Mouse (Mus musculus): ENCODE results near the gene Map4k4.

The Map4k4 gene

DNA sequence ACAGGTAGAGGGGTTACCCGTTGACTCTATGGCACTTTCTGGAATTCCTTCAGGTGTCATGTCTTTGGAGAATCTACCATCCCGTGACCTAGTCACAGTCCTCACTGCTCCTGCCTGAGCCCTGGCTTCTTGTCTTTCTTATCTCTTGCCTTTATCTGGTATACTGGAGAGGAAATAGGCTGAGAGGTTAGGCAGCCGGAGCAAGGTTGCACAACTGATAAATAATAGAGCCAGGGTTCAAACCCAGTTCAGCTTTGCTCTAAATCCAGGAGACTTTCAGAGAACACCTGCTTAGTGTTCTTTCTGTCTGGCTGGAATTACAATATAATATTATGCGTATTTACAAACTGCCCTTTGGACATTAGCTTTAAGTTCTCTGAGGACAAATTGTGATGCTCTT lies 2.0 kb upstream of the Map4k4 start:
- DNase-seq (ENCODE audit: low spot score) = no peak

- DNase-seq (ENCODE audit: low spot score) = no peak
Observed at GRCm38 (mm10) chr1:39901063-39901811, 524 bp downstream of the Map4k4 start.

DNA sequence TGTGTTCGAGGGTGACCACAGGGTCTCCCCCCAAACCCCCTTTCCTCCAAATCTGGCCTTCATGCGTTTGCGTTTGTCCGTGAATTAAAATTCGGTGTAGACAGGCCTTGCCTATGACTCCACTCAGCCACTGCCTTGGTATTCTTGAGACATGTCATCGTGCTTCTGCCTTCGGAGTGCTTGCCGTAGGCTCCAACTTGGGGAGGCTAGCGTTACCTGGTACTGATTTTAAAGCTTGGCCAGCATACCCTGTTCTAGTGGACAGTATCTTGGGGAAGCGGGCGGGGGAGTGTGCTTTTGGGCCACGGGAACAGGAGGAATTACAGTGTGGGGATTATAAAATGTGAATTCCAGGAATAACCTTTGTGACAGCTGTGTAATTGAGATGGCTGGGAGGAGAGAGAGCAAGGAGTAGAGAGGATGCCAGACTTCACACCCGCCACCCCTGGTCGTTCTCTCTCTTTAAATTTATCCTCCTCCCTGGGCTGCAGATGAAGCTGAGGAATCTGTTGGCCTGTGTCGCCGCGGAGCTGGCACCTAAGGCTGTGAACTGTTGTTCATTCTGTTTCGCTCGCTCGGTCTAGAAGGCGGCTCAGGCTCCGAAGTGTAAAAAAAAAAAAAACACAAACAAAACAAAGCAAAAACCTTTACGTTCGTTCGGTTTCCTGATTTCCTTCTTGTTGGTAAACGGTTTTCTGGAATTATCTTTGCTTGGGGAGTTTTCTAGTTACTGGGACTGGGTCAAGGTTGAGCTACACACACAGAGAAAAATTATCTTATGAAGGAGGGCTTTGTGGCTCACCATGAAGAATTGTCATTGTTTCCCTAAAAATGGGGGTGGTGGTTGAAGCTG lies 1.4 kb downstream of the Map4k4 start:
- no peak for DNase-seq (ENCODE audit: low spot score)

GRCm38 (mm10) chr1:39902704-39903151 lies 2.0 kb downstream of the Map4k4 start:
- DNase-seq (ENCODE audit: low spot score) = no peak

- no peak for DNase-seq (ENCODE audit: low spot score)
Observed at GRCm38 (mm10) chr1:39904720-39905119, 4.0 kb downstream of the Map4k4 start.

DNA sequence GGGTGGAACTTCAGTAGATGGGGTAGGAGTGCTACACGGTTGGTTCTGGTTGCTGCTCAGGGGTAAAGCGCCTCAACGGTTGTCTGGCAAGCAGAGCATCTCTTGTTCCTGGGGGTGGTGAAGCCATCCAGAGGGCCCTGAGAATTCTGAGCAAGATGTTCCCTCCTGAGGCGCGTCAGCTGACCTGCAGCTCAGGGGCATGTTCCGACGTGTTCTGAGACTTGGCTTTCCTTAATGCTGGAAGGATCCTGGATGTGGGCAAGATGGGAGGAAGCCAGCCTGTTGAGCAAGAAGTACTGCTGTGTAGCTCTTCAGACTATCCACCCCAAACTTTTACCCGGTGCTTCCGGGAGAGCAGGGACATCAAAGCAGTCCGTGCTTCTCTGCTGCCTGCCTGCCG lies 6.2 kb downstream of the Map4k4 start:
- DNase-seq (ENCODE audit: low spot score) = no peak

DNA sequence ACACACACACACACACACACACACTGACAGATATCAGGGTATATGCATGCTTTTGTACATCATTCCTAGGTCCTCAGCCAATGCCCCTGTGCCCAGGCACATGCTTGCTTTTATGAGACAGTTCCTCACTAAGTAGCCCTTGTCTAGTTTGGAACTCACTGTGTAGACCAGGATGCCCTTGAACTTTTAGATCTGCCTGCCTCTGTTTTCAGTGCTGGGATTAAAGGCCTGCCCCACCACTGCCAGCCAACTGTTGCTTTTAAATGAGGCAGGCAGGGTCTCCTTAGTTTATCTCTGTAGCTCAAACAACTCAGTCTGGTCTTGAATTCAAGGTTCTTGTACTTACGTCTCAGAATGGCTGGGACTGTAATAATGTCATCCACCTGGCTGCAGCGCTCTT lies 8.3 kb downstream of the Map4k4 start:
- DNase-seq (ENCODE audit: low spot score) = no peak

- no peak for DNase-seq (ENCODE audit: low spot score)
Observed at GRCm38 (mm10) chr1:39911446-39911845, 10.7 kb downstream of the Map4k4 start.

DNA sequence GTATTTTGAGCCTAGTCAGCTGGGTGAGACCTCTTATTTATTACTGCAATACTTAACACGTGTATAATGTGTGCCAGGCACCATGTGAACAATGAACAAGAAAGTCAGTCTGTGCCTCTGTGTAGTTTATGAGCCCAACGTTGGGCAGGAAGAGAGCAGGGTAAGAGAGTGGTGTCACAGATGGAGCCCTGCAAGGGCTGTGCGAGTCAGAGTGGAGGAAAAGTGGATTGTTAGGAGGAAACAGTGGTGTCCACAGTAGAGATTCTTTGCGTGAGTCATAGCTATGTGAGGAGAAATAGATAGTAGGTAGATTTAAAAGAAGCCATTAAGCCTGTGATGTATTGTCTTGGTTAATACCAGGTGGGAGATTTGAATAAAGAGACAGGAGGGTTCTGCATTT lies 12.5 kb downstream of the Map4k4 start:
- DNase-seq (ENCODE audit: low spot score) = no peak

GRCm38 (mm10) chr1:39916144-39916543 lies 15.4 kb downstream of the Map4k4 start:
- no peak for DNase-seq (ENCODE audit: low spot score)

- DNase-seq (ENCODE audit: low spot score) = no peak
Observed at GRCm38 (mm10) chr1:39917855-39918516, 17.3 kb downstream of the Map4k4 start.

GRCm38 (mm10) chr1:39918517-39919115 lies 17.9 kb downstream of the Map4k4 start:
- DNase-seq (ENCODE audit: low spot score) = no peak

GRCm38 (mm10) chr1:39920616-39921015 lies 19.9 kb downstream of the Map4k4 start:
- no peak for DNase-seq (ENCODE audit: low spot score)

- no peak for DNase-seq (ENCODE audit: low spot score)
Observed at GRCm38 (mm10) chr1:39921996-39922395, 21.3 kb downstream of the Map4k4 start.

DNA sequence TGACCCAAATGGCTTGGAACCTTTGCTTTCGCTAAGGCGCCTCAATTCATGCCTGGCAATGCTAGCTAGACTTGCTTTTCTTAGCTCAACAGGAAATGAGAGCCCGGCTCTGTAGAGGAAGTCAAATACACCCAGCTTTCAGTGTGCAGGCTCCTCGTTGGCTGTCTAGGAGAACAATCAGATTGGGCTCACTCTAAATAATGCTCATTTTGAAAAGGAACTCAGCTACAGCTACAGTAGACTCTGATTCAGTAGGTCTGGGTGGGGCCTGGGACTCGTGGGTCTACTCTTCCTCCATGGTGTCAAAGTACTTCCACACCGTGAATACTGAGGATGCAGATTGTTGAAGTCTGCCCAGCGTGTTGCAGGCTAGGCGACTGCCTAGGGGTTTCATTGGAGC lies 22.0 kb downstream of the Map4k4 start:
- no peak for DNase-seq (ENCODE audit: low spot score)

DNA sequence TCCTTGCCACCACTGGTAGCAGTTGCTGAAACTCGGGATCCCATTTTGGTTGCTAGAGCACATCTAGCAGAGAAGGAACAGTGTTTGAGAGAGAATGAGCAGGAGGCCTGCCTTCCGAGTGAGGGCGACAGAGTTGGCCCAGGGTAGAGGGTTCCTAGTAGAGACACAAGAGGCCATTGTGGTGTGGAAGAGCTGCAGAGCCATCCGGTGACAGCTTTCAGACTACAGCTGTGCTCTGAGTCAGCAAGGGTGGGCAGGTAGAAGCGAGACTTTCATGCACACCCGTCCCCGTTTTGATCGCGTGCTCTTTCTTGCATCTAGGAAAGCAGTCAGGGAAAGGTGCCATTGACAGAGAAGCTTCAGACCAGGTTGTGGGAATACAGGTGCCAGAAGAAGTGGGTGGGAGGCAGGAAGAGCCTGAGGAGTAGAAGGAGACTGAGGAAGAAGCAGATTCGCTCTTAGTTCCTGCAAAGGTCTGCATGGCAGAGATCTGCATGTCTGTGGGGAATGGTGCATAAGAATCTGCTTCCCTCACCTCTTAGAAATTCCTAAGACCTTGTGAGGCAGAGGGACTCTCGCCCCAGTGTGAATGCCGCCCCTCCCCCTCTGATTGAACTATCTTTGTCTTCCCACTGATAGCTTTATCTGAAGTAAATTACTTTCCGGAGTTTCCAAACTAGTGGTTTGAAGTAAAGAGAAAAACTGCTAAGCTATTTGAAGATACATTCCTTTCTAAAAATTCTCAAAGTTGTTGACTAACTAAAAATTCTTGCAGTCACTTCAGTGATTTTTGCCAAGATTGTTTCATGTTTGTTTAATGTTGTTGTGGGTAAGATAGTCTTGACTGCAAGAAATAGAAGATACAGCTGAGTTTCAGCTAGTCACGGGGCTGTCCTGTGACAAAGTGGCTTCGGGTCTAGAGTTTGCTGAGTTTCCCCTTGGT lies 23.0 kb downstream of the Map4k4 start:
- DNase-seq (ENCODE audit: low spot score) = no peak

GRCm38 (mm10) chr1:39931055-39931454 lies 30.3 kb downstream of the Map4k4 start:
- DNase-seq (ENCODE audit: low spot score) = no peak

DNA sequence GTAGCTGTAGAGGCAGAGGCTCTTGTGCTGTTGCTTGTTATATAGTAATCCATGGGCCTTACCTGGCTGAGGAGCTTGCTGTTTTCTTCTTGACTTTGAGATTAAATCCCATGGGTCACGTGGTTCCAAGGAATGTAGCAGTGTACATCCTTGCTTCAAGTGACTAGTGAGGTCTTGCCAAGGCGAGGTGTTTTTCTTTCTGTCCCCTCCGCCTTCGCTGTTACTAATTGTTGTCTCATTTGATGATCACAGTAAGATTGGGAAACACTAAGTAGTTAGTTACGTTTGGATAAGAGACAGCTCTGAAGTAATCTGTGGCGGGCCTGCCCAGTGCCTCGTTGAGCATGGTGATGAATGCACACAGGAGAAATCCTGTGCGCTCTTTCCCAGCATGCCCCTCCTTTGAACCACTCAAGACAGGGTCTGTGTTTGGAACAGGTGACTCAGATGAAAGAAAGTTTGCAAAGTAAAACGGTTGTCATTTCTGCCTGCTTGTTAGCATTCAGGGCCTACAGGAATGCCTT lies 31.6 kb downstream of the Map4k4 start:
- no peak for DNase-seq (ENCODE audit: low spot score)

DNA sequence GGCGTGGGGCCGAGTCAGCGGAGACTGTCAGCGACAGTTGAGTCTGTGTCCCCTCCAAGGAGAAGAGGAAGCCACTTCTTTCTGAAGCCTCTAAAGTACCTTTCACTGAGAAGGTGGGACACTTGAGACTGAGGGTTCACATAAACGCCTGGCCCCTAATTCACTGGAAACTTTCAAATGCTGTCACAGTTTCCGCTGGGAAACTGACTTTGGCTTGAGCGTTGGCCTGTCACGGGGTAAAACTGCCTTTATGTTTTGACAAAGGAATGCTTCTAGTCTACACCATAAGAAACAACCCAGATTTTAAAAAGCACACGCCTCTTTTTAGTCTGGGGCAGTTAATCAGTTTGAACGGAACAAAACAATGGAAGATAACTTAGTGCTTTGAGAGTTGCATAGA lies 32.2 kb downstream of the Map4k4 start:
- no peak for DNase-seq (ENCODE audit: low spot score)

GRCm38 (mm10) chr1:39934954-39935353 lies 34.2 kb downstream of the Map4k4 start:
- DNase-seq (ENCODE audit: low spot score) = no peak

GRCm38 (mm10) chr1:39935616-39936015 lies 34.9 kb downstream of the Map4k4 start:
- no peak for DNase-seq (ENCODE audit: low spot score)
